Mouse (Mus musculus) limb, embryonic 10.5 days (tissue): ENCODE results near the gene Vldlr. TPM values are rescaled to one million over a fixed set of nuclear protein-coding genes. Genes with fewer than 3 reads are reported as not detected.

Source experiments
- DNase-seq: peaks from one replicate; pipeline ENCODE4 v3.0.0-alpha.2; 2017; ENCODE audit warnings: low spot score
- H3K27ac ChIP-seq: fragments of 300-500 bp; sonication (generic); 2 replicates; pipeline ENCODE4 v1.5.1; 2016; ENCODE audit warnings: mild to moderate bottlenecking
- H3K27me3 ChIP-seq: fragments of 300-500 bp; sonication (generic); 2 replicates; pipeline ENCODE4 v1.6.1; 2016; ENCODE audit warnings: low read depth, mild to moderate bottlenecking; ENCODE audit not compliant: poor library complexity, severe bottlenecking
- H3K36me3 ChIP-seq: fragments of 300-500 bp; sonication (generic); 2 replicates; pipeline ENCODE4 v1.6.1; 2016; ENCODE audit warnings: mild to moderate bottlenecking, moderate library complexity
- H3K4me1 ChIP-seq: fragments of 300-500 bp; sonication (generic); 2 replicates; pipeline ENCODE4 v1.6.1; 2016
- H3K4me3 ChIP-seq: fragments of 300-500 bp; sonication (generic); 2 replicates; pipeline ENCODE4 v1.5.1; 2016; ENCODE audit warnings: mild to moderate bottlenecking, moderate library complexity
- H3K9me3 ChIP-seq: fragments of 300-500 bp; sonication (generic); replicated peaks from 2 replicates; pipeline ENCODE4 v1.6.1; 2016; ENCODE audit warnings: mild to moderate bottlenecking
- WGBS: fragments of 180-500 bp; shearing (Covaris S2); methylation state at CpG from one replicate; pipeline ENCODE4 v1.1.7; 2016; 5-methylcytosine and 5-hydroxymethylcytosine counted together
- polyA plus RNA-seq: library from polyadenylated mRNA; unstranded; fragments of >200 nt; fragmentation: Nextera tagmentation; extraction: Ambion mirVana; gene quantifications from 2 replicates; pipeline ENCODE4 v1.2.1, GENCODE M21; 2016

Vldlr gene
- polyA plus RNA-seq, 1 experiment from 2014 or later, result 1.3 TPM

DNA sequence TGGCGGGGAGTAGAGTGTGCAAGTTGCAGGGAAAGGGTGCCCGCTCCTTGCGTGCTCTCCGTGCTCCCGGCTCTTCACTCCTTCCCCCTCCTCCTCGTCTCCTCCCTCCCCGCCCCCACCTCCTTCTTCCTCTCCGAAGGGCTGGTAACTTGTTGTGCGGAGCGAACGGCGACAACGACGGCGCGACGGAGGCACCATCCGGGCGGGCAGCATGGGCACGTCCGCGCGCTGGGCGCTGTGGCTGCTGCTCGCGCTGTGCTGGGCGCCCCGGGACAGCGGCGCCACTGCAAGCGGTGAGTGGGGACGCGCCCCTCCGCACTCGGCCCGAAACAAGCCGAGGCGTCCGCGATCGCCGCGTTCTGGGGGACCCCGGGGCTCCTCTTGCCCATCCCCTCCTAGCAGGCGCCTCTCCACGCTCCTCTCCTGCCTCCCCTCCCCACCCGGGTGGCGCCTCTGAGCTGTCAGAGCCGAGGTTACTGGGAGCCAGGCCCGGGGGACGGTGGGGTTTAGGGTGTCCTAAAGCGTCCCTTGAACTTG is 1.2 kb downstream of the Vldlr start:
- H3K36me3 ChIP-seq, result no peaks in the 10 kb centered on the region
- under 1% methylated on average over 52 of the region's 52 CpGs for WGBS
- peaks cover 30% of the 10 kb centered on the region for H3K4me1 ChIP-seq
- peak overlapping the region; percentile 76 for H3K4me3 ChIP-seq
- peak; percentile 68 for DNase-seq
- peaks cover 64% of the 10 kb centered on the region for H3K27me3 ChIP-seq
- H3K9me3 ChIP-seq, result no peaks in the 10 kb centered on the region
- peak overlapping the region; percentile 79 for H3K27ac ChIP-seq

- H3K27me3 ChIP-seq, result peaks cover 64% of the 10 kb centered on the region
- peak overlapping the region; percentile 79 for H3K27ac ChIP-seq
- DNase-seq, result peak; percentile 70
- H3K4me1 ChIP-seq, result peaks cover 30% of the 10 kb centered on the region
- under 1% methylated on average over 32 of the region's 32 CpGs for WGBS
- no peaks in the 10 kb centered on the region for H3K9me3 ChIP-seq
- H3K4me3 ChIP-seq, result peak overlapping the region; percentile 76
- H3K36me3 ChIP-seq, result no peaks in the 10 kb centered on the region
Observed at GRCm38 (mm10) chr19:27217941-27218411, 1.7 kb downstream of the Vldlr start.

DNA sequence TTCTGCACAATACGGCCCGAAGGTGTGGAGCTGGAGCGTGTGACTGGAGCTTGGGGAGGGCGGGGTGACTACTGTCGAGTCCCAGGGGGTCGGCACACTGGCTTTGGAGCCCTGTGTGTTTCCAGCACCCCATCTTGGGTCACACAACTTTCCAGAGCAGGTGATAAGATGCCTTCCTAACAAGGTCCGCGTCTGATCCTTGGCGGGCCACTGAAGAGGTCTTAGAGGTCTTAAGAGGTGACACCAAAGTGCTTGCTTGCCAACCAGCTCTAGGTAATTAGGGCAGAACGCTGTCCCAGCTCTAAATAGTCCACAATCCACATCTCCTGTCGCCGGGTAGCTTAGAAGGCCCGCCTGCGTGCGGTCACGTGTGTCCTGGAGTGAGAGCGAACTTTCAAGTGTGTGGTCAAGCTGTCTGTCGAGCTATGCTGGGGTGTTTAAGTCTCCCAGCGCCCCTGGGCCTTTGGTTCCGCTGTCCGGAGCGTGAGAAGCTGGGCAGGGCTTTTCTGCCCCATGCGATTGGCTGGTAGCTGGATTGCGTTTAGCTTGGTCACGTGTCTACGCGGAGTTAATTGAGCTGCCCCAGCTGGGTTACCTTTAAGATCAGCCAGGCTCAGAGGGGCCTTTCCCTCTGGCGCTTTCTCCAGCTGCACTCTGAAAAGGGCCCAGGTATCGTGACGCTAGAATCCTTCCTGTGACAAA is 2.4 kb downstream of the Vldlr start:
- Histone ChIP-seq H3K9me3 (no peaks in the 10 kb centered on the region), H3K36me3 (no peaks in the 10 kb centered on the region), H3K27me3 (peaks cover 61% of the 10 kb centered on the region), H3K4me1 (peaks cover 30% of the 10 kb centered on the region), H3K27ac (no peak overlapping the region), H3K4me3 (peak overlapping the region; percentile 76)
- DNase-seq, result peak; percentile 77
- under 1% methylated on average over 30 of the region's 30 CpGs for WGBS

GRCm38 (mm10) chr19:27219586-27219985 is 3.3 kb downstream of the Vldlr start:
- Histone ChIP-seq H3K36me3 (no peaks in the 10 kb centered on the region), H3K4me3 (no peak overlapping the region), H3K27ac (no peak overlapping the region), H3K27me3 (peaks cover 54% of the 10 kb centered on the region), H3K4me1 (peaks cover 30% of the 10 kb centered on the region), H3K9me3 (no peaks in the 10 kb centered on the region)
- no peak for DNase-seq

- 79% methylated on average over 6 of the region's 6 CpGs for WGBS
- DNase-seq, result no peak
- Histone ChIP-seq H3K4me3 (no peak overlapping the region), H3K27me3 (peaks cover 19% of the 10 kb centered on the region), H3K9me3 (no peaks in the 10 kb centered on the region), H3K36me3 (no peaks in the 10 kb centered on the region), H3K27ac (no peak overlapping the region), H3K4me1 (peaks cover 12% of the 10 kb centered on the region)
Observed at GRCm38 (mm10) chr19:27223046-27223445, 6.8 kb downstream of the Vldlr start.

DNA sequence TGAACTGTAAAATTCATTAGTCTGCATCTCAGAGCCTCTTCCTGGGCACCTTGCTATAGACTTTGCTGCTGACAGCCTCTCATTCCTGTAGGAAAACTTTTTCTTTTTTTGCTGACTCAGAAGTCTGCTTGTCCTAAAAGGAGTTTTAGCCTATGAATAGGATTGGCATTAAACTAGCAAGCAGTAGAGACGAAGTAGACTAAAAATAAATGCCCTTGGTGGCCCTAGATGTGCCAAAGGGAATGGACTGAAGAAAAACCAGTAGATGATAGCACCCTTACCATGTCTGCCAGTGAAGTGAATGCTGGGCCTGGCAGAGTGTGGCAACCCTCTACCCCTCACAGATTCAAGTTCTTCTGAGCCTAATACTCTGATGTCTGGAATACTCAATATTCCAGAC is 8.1 kb downstream of the Vldlr start:
- no peaks in the 10 kb centered on the region for H3K36me3 ChIP-seq
- H3K27me3 ChIP-seq, result peaks cover 10% of the 10 kb centered on the region
- H3K4me3 ChIP-seq, result no peak overlapping the region
- no peaks in the 10 kb centered on the region for H3K4me1 ChIP-seq
- WGBS, result 83% methylated on average over 1 of the region's 1 CpGs
- H3K27ac ChIP-seq, result no peak overlapping the region
- H3K9me3 ChIP-seq, result no peaks in the 10 kb centered on the region
- no peak for DNase-seq

- H3K36me3 ChIP-seq, result no peaks in the 10 kb centered on the region
- no peaks in the 10 kb centered on the region for H3K27me3 ChIP-seq
- DNase-seq, result no peak
- no peak overlapping the region for H3K27ac ChIP-seq
- no peaks in the 10 kb centered on the region for H3K9me3 ChIP-seq
- 65% methylated on average over 3 of the region's 3 CpGs for WGBS
- H3K4me3 ChIP-seq, result no peak overlapping the region
- H3K4me1 ChIP-seq, result no peaks in the 10 kb centered on the region
Observed at GRCm38 (mm10) chr19:27226626-27227025, 10.3 kb downstream of the Vldlr start.

DNA sequence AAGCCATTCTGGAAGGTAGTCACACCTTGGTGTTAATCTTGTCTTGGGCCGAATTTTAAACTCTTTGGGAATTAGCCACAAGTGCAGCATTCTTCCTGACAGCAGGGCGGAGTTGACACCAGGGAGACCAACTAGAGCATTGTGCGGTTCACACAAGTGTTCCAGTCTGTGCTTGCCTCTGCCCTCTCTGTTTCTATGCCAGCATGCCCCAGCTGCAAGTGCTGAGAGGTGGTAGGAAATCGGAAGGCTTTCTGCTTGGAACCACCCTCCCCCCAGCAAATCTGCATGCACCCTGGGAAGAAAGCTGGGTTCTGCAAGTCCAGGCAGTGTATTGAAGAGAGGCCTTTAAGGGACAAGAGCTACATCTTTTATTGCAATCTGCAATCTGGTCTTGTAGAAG is 10.8 kb downstream of the Vldlr start:
- no peaks in the 10 kb centered on the region for H3K27me3 ChIP-seq
- WGBS, result 47% methylated on average over 4 of the region's 4 CpGs
- H3K9me3 ChIP-seq, result no peaks in the 10 kb centered on the region
- H3K4me3 ChIP-seq, result no peak overlapping the region
- no peak for DNase-seq
- no peaks in the 10 kb centered on the region for H3K36me3 ChIP-seq
- H3K4me1 ChIP-seq, result no peaks in the 10 kb centered on the region
- no peak overlapping the region for H3K27ac ChIP-seq

DNA sequence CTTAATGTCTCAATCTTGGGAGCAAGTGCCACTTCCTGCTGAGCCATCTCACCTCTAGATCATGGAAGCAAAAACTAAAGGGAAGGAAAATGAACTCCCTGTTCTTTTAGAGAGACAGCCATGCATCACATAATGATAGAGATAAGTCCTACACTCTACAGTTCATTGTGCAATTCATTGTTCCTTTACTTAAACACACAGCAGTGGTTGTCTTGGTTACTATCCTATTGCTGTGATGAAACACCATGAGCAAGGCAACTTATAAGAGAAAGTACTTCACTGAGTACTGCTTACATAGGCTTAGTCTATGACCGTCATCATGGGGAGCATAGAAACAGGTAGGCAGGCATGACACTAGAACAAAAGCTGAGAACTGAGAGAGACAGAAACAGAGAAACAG is 12.0 kb downstream of the Vldlr start:
- no peaks in the 10 kb centered on the region for H3K36me3 ChIP-seq
- 92% methylated on average over 1 of the region's 1 CpGs for WGBS
- no peak overlapping the region for H3K27ac ChIP-seq
- H3K4me1 ChIP-seq, result no peaks in the 10 kb centered on the region
- no peaks in the 10 kb centered on the region for H3K9me3 ChIP-seq
- H3K27me3 ChIP-seq, result no peaks in the 10 kb centered on the region
- no peak overlapping the region for H3K4me3 ChIP-seq
- DNase-seq, result no peak

- DNase-seq, result no peak
- H3K4me3 ChIP-seq, result no peak overlapping the region
- no peaks in the 10 kb centered on the region for H3K27me3 ChIP-seq
- 88% methylated on average over 2 of the region's 2 CpGs for WGBS
- no peaks in the 10 kb centered on the region for H3K9me3 ChIP-seq
- H3K27ac ChIP-seq, result no peak overlapping the region
- H3K36me3 ChIP-seq, result no peaks in the 10 kb centered on the region
- no peaks in the 10 kb centered on the region for H3K4me1 ChIP-seq
Observed at GRCm38 (mm10) chr19:27233386-27233785, 17.1 kb downstream of the Vldlr start.

- H3K9me3 ChIP-seq, result no peaks in the 10 kb centered on the region
- no peak for DNase-seq
- H3K27ac ChIP-seq, result no peak overlapping the region
- no peaks in the 10 kb centered on the region for H3K27me3 ChIP-seq
- H3K4me1 ChIP-seq, result no peaks in the 10 kb centered on the region
- H3K36me3 ChIP-seq, result no peaks in the 10 kb centered on the region
- 92% methylated on average over 4 of the region's 4 CpGs for WGBS
- no peak overlapping the region for H3K4me3 ChIP-seq
Observed at GRCm38 (mm10) chr19:27239913-27240312, 23.6 kb downstream of the Vldlr start.

GRCm38 (mm10) chr19:27243527-27243926 is 27.2 kb downstream of the Vldlr start:
- Histone ChIP-seq H3K4me3 (no peak overlapping the region), H3K27me3 (no peaks in the 10 kb centered on the region), H3K9me3 (no peaks in the 10 kb centered on the region), H3K27ac (no peak overlapping the region), H3K4me1 (no peaks in the 10 kb centered on the region), H3K36me3 (no peaks in the 10 kb centered on the region)
- DNase-seq, result no peak
- WGBS, result 92% methylated on average over 4 of the region's 4 CpGs

GRCm38 (mm10) chr19:27254756-27255155 is 38.5 kb downstream of the Vldlr start:
- no peak for DNase-seq
- Histone ChIP-seq H3K27me3 (no peaks in the 10 kb centered on the region), H3K4me1 (peaks cover 5% of the 10 kb centered on the region), H3K27ac (no peak overlapping the region), H3K4me3 (no peak overlapping the region), H3K36me3 (no peaks in the 10 kb centered on the region), H3K9me3 (no peaks in the 10 kb centered on the region)
- 92% methylated on average over 5 of the region's 5 CpGs for WGBS
